Mouse (Mus musculus) monocyte, adult 2 months (primary cell): ENCODE measurements around the gene Efna3.
A peak's percentile ranks its signal among the peaks of the same experiment; 100 is the strongest.

Experiments
- DNase-seq, 2 experiments: peaks; one replicate each; pipeline ENCODE4 v3.0.0; 2022; ENCODE audit warnings: low spot score in 2 of 2, low read depth in 1 of 2

The Efna3 gene

DNA sequence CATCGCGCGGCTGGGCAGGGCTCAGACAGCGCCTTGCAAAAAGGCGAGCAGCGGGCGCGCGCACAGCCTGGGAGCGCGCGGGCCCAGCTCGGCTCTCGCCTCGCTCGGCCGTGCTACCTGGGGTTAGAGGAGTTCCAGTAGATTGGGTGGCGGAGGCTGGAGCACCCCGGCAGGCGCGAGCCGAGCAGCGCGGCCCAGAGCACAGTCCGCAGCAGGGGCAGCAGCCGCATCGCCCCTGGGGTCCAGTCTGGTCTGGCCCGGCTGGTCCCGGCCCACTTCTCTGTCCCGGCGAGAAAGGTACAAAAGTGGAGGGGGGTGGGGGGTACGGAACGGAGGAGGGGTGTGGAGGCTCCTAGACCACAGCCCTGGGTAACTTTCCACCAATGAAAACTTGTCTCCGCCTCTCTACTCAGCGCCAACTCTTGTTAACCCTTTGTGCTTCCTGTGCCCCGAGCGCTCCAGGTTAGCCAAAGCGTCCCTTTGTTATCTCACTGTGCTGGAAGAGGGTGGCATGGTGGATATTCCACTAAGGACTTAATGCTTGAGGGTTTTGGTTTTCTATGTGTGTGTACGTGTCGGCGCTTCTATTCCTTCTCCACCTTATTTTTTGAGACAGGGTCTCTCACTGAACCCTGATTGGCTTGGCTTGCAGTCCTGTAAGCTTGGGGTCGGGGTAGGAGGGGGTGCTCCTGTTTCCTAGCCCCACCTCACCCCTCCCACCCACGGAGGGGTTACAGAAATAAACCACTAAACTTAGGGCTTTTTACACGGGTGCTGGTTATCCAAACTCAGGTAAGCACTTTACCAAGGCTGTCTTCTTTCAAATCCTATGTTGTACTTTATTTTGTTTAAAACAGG is 15.2 kb upstream of the Efna3 start, which contains the start of gene Efna4:
Efna4 (minus strand) TSS at position 308 of the 858 bp plus-strand sequence.
- DNase-seq: no peak

DNA sequence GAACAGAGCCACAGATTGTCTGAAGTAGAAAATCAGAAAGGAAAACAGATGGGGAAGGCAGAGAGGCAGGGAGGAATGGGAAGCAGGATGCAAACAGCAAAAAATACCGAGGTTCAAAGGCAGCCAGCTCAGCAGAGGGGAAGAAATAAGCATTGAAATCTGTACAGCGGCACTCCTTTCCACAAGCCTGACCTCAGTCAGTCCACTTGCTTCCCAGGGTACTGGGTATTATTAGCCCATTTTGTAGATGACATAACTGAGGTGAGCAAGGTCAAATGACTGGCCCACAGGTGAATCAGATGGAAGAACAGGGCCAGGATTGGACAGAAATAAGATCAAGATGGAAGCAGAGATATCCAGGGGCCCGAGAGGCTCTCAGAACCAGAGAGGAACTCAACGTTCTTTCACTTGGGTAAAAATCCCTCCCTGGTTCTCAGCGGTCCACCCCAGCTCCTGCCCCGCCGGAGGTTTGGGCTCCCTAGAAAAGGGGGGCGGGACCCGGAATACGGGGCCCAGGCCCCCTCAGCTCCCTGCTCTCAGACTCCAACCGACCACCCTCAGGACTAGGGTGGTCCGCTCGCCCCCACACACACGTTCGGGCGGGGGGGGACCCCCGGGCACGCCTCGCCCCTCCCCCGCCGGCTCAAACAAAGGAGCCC is 14.4 kb upstream of the Efna3 start:
- DNase-seq: no peak

DNA sequence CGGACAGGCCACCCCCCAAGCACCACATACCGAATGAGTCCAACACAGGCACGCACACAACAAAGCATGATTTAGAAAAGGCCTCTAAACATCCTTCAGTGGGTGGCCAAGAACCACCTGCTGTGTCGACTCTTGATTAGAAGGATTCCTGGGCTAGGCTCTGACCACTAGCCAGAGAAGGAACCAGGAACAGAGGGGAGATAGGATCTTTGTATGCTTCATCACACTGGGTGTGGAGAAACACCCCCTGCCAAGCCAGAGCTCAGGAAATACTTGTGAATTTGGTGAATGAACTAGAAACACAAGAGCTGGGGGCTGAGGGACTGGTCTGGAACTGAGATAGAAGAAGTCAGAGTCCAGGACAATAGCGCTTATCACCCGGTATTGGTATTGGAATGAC is 13.8 kb upstream of the Efna3 start:
- DNase-seq: no peak

DNA sequence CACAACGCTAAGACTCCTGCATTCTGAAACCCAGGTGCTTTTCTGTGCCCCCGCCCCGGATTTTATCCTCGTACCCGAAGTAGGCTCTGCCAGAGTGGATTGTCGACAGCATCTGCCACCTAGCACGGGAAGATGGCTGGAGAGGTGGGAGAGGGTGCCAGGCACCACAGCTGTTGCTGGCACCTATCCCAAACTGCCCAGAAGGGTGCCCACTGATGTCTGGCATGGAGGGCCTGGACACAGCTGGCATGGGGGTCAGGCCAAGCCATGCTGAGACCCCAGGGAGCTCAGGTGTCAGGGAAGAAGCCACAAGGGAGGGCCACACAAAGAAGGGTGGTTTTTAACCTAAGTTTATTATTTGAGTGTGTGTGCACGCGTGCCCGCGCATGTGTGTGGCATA is 10.3 kb upstream of the Efna3 start:
- no peak for DNase-seq

DNA sequence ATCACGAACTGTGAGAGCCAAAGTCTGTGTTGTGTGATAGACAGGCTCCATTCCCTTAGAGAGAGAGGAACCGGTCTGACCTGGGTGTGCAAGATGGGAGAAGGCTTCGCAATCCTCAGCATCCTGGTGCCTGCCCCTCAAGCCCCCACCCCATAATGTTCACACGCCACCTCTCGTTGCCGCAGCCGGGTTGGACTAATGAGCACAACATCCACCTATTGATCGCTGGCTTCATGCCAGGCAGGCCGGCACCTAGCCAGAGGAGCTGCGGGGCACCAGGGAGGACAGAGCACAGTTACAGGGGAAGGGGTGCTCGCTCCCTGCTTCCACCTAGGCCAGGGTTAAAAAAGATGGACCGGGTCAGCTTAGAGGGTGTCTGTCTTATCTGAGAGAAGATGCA is 9.7 kb upstream of the Efna3 start:
- DNase-seq: no peak

DNA sequence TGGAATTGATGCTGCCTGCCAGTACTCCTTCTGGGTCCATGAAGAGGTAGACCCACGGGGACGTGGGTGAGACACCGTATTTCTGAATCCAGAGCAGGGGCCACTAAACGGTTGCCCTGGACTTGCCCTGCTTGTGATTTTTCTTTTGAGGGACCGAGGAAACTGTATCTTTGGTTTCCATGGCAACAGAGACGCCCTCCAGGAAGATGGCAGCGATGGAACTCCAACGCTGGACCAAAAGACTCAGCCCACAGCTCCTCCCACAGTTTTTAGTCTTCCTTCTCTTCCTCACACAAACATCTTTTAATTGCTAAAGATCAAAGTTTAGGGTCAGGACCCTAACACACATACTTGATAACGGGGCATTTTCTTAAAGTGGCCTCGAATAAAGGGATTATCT is 9.2 kb upstream of the Efna3 start:
- no peak for DNase-seq

DNA sequence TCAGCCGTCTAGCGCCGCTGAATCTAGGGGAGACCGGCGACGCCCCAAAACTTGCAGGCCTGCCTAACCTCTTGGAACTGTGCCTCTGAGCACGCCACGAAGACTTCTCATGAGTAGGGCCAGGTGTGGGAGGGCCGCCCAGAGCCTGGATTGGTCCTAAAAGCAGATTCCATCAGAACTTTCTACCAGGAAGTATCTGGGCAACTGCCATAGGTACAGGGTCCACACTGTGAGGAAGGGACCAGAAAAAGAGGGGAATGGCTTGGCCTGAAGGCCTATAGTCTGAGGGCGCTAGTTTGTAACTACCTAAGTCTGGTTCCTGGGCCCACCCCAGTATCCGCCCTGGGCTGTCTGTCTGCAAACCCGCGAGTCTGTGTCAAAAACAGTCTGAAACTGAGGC is 8.8 kb upstream of the Efna3 start:
- DNase-seq: no peak

DNA sequence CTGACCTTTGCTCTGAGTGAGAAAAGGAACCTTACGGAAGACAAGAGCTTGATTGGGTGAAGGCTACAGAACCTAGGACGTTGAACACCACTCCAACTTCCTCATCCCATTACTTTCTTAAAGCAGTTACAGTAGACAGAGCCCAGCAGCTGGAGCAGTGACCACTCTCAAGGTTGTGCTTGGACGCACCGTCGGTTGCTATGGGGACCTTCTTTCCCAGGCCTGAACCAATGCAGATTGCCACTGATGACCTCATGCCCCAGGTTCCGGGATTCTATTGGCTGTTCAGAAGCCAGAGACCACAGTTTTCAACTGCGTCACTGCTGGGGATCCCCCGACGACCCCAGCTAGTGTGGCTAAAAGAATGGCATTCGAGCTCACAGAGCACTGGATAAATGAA is 8.2 kb upstream of the Efna3 start:
- no peak for DNase-seq

DNA sequence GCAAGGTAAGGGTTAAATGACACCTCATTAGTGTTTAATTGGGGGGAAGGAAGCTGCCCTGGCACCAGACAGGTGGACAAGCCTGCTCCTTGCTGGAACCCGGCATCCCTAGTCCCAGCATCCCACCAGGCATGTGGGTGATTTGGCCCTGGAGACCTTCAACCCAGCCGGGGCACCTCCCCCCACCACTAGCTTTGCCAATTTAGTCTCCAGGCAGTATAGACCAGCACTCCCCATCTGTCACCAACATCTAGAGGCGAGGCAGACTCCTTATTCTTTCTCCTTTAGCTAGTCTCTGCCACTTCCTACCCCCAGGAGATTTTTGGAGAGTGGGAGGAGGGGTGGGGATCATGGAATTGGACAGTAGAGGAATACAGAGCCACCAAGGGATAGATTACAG is 7.6 kb upstream of the Efna3 start:
- no peak for DNase-seq

DNA sequence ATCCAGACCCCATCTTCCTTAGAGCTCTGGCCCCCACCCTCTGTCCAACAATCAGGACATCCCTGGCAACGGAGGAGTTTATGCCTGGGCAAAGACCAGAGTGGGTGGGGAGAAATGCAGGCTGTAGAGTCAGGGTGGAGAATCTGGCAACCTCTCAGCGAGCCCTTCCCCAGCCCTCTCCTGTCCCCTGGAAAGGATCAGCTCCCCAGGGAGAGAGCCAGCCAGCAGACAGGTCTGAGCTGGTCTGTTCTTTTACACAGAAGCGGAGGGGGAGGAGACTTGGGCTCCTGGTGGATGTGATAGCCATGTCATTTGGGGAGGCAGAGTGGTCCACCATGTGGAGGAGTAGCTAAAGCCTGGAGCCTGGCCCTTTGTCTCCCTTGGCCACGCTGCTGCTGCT is 5.9 kb upstream of the Efna3 start:
- DNase-seq: no peak

DNA sequence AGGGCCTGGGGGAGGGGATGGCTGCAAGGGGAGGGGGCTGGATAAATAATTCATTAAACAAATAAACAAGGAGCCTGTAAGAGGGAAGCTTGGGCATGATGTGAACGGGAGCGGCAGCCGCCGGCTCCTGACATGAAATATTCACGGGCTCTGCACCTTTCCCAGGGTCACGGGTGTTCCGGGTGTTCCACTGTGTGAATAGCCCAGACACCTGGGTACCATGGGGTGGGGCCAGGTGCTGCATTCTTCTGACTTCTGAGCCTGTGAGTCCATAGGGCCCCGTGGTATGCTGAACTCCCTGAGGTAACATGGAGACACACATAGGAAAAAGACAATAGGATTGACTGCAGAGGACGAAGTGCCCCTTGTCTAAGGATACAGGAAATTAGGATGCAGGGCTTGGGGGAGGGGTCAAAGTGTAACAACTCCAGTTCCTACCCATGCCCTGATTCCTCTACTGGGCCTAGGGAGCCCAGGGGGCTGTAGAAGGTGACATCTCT is 4.7 kb upstream of the Efna3 start:
- no peak for DNase-seq

DNA sequence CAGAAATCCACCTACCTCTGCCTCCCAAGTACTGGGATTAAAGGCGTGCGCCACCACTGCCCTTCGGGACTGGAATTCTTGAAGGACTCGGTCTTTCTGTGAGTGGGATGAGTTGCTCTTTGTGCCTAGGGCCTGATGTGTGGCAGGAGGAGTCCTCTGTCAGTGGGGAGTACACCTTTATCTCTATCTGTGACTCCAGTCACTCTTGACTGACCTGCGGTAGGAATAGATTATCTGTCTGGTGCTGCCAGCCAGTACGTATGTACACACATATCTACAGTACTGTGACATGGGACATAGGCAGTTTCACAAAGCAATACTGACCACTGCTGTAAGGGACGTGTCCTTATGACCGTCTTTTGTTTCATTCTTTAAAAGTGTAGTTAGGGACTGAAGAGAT is 3.1 kb upstream of the Efna3 start:
- DNase-seq: no peak

DNA sequence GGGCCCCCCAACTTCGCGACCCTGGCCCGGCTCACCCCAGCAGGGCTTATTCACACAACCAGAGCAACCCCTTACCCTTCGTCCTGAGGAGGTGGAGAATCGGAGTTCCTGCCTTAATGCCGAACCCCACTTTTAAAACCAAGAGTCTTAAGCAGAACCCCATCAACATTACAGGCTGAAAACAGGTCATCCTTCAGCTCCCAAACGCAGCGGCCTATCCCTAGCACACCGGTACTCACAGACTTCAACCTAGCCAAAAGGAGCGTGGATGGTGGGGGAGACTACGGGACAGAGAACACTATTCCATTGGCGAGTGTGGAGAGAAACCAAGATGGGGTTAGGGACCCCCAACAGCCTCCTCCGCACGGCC is 649 bp downstream of the Efna3 start:
- DNase-seq: no peak

DNA sequence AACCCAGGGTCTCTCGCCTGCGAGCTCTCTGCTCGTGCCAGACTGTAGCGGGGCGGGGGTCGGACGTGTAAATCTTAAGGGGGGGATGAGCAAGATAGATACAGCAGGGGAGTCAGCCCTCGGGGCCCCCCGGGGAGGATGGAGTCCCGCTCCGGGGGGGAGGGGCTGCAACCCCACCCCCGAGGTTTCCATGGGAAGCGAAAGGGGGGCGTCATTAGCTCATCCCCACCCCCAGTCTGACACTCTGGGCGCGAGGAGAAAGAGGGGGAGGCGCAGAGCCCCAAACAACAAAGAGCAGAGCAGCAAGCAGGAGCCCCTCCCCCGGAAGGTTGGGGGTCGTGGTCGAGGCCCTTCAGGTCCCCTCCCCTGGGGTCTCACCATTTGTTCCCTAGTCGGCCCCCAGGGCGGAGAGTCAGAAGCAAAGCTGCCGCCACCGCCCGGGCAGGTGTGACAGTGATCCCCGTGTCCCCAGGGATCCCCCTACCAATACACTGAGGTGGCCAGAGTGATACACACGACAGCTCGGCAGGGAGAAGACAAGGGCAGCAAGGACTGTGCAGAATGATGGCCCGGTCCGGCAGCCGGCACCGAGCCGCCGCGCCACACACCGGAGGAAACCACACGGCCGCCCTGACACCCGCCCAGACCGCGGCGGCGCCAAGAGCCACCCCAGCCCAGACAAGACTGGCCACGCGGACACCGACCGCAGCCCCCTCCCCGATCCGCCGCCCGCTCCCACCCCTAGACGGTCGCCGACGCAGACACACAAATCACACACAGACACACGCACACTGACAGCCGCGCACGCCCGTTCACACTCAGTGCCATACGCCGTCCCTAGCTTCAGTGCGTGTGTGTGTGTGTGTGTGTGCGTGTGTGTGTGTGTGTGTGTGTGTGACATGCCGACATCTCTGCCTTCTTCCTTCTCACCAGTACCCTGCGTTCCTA is 1.3 kb downstream of the Efna3 start:
- DNase-seq: no peak

DNA sequence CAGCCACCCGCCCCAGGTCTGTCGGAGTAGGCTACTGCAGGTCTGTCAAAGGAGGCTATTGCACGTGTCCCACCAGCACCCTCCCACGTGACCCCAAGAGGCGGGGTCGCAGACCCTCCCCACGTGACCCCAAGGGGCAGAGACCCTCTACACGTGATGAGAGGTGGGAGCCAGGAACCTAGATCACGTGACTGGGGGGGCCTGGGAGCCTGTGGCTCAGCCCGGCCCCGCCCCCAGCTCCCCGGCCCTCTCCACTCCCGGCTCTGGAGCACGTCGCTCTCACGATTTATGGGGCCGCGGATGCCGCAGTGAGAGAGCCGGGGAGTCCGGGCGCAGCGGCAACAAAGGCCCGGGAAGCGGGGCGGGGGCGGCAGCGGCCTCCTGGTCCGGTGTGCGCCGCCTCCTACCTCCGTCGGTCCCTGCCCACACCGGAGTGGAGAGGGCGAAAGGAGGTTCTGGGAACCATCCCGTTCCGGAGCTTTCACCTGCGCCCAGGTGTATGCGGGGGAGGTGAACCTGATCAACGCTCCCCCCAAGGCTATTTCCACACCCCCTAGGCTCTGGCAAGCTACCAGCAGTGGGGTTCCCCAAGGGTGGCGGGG is 2.1 kb downstream of the Efna3 start:
- no peak for DNase-seq

DNA sequence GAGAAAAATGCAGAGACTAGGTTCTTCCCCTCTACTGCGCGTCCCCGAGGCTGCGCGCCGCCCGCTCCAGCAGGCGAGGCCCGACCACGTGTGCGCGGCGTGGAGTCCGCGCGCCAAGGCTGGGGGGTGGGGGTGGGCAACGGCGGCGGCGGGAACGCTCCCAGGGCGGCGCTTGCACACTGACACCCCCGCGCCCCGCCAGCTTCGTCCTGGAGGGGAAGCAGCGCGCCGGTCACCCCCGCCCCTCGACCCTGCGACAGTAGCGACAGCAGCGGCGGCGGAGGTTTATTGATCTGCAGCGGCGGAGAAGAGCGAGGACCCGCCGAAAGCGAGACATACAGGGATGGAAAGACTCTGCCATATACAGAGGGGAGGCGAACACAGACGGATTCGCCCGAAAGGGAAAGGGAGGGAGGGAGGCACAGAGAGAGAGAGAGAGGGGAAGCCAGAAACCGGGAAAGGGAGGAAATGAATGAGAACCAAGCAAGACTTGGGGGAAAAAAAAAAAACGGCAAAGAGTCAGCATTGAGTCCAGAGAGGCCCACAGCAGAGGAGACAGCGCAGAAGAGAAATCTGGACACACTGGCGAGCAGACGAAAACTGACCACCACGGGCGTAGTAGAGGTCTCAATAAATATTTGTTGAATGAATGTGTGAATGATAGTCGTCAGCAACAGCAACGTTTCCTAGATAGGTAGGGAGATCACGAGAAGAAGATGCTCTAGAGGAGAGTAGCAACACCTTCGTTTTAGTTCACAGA is 3.0 kb downstream of the Efna3 start:
- no peak for DNase-seq

DNA sequence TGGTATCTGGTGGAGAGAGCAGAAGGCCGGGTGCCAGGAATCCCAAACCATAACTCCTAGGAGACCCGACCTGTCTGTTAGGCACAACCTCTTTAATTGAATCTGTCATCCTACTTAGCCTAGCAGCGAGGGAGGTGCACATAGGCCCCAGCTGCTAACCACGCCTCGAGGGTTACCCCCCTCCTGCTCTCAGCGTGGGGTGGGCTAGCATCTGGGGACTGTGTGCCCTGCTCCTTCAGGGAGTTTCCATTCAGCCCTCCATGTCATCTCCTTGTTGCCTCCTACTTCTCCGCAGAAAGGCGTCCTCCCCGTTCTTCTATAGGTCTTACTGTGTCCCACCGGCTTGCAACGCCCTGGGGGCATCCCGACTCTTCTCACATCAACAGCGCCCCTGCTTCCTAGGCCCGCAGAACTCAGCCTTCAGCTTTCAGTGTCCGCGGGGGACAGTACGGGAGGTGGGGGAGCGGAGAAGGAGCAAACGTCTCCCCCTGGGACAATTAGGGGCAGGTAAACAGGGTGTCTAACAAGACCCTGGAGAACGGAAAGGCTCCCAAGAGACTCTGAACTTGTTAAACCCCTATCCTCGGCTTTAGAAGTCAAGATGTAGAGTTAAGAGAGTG is 3.7 kb downstream of the Efna3 start:
- no peak for DNase-seq

DNA sequence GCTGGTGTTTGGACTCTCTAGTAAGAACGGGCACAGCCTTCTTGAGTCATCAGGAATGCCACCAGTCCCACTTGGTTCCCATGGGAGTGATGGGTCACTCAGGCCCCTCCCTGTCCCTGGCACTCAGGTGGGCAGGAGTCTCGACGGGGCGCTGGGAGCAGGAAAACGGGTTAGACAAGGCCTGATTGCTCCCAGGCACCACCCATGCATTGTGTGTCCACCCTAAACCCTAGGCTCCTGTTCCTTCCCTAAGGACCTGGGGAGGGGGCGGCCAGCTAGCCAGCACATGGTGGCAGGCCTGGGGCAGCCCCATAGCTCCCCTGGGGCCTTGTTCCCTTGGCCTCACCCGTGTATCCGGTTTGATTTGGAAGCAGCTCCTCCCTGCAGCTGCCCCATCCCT is 4.4 kb downstream of the Efna3 start:
- no peak for DNase-seq

DNA sequence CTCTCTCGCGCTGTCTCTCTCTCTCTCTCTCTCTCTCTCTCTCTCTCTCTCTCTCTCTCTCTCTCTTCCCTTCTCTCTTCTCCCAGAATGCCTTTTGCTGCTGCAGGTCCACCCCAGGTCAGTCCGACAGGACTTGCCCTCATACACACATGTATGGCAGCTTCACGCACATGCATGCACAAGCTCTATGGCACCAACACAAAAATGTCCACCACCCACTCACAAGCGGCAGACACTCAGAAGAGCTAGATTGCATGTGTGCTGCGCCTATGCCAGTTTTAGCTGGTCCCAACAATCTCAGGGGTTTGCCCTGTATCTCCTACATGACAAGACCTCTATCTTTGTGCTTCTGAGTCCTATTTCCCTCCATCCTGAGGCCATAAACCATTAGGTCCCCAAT is 5.5 kb downstream of the Efna3 start:
- no peak for DNase-seq

DNA sequence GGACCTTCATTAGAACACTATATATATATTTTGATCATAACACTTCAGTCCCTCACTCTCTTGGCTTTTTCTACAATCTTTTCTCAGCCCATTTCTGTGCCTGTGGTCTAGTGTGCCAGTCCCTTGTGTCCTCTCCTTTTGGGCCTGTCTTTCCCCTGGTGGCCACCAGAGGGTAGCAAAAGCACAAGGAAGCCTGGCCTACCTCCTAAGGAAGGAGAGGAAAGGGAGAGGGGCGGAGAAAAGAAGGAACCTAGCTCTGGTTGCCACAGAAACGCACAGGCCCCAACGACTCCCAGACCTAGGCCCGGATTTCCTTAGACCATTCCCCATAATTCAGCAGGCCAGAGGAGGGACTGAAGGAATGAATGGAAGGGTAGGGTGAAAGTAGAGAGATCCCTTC is 5.9 kb downstream of the Efna3 start:
- peak in 1 of 2 experiments; percentile 53 for DNase-seq
